23 mouse cellular contexts compared by ENCODE assay signal in genomic region chr2:139493836-139494235, GRCm38 (mm10). TPM values are rescaled to one million over a fixed set of nuclear protein-coding genes. Genes with fewer than 3 reads are reported as not detected.
DNase-seq lines count a peak whose midpoint lies in the region; ATAC-seq and TF ChIP-seq lines count a peak whose summit lies in the region.
"Had no signal": no experiment of that assay in that cellular context is flagged by ENCODE, and none has a peak within 500 bp of the region (broad histone marks: within the 10 kb centered on the region; RNA-seq: fewer than 3 reads in every experiment).

Sptlc3 (plus strand) TSS chr2:139493913.

- peak within 1 kb of the TSS; percentile 42 for H3K4me2 ChIP-seq in kidney, embryonic 15.5 days
- peak within 1 kb of the TSS; percentile 25 for H3K4me2 ChIP-seq in embryonic facial prominence, embryonic 15.5 days (replicated peaks)
- H3K4me2 ChIP-seq in stomach, embryonic 14.5 days (replicated peaks; ENCODE audit: low read depth, low read length) = no peak within 1 kb of the TSS
- H3K4me2 ChIP-seq: forebrain, embryonic 15.5 days; heart, embryonic 13.5 days; liver, embryonic 11.5 days; midbrain, embryonic 15.5 days had no signal

- H3K27me3 ChIP-seq in kidney, embryonic 15.5 days = no peaks in the 10 kb centered on the region
- no peaks in the 10 kb centered on the region for H3K27me3 ChIP-seq in kidney, adult 2 months (replicated peaks; ENCODE audit: control insufficient read depth, insufficient read depth, low read length)
- H3K27me3 ChIP-seq in embryonic facial prominence, embryonic 15.5 days = no peaks in the 10 kb centered on the region
- no peaks in the 10 kb centered on the region for H3K27me3 ChIP-seq in stomach, embryonic 14.5 days (ENCODE audit: control insufficient read depth, insufficient read depth, low read length)
- no peaks in the 10 kb centered on the region for H3K27me3 ChIP-seq in thymus, adult 2 months (ENCODE audit: control insufficient read depth, insufficient read depth, low read length)
- H3K27me3 ChIP-seq: forebrain, embryonic 15.5 days; heart, embryonic 13.5 days; midbrain, embryonic 15.5 days had no signal

- peak; percentile 60 for ATAC-seq in kidney, embryonic 15.5 days (replicated peaks; ENCODE audit: low FRiP score)
- no peak for ATAC-seq in embryonic facial prominence, embryonic 15.5 days (ENCODE audit: insufficient number of reproducible peaks, low FRiP score, low TSS enrichment, low read depth)
- ATAC-seq in stomach, embryonic 14.5 days (ENCODE audit: insufficient number of reproducible peaks, insufficient read depth, low FRiP score, low read depth) = peak; percentile 63; the same call in 1 of the 2 replicates
- ATAC-seq: forebrain, embryonic 15.5 days; midbrain, embryonic 15.5 days had no signal

- TF ChIP-seq CTCF in kidney, adult 2 months (conservative IDR thresholded peaks at IDR 0.05; ENCODE audit: insufficient read depth, insufficient read length, low read depth, low read length) = no peak
- TF ChIP-seq CTCF in thymus, adult 2 months (IDR thresholded peaks at IDR 0.05; ENCODE audit: borderline replicate concordance, control insufficient read depth, extremely low read depth, insufficient read depth, low read length, poor library complexity) = no peak

- no peaks in the 10 kb centered on the region for H3K9me3 ChIP-seq in kidney, embryonic 15.5 days (replicated peaks)
- H3K9me3 ChIP-seq in embryonic facial prominence, embryonic 15.5 days (replicated peaks) = no peaks in the 10 kb centered on the region
- no peaks in the 10 kb centered on the region for H3K9me3 ChIP-seq in stomach, embryonic 14.5 days (ENCODE audit: control insufficient read depth, low read depth, low read length)
- H3K9me3 ChIP-seq: forebrain, embryonic 15.5 days; heart, embryonic 13.5 days; midbrain, embryonic 15.5 days had no signal

- H3K36me3 ChIP-seq in kidney, embryonic 15.5 days = no peaks in the 10 kb centered on the region
- no peaks in the 10 kb centered on the region for H3K36me3 ChIP-seq in kidney, adult 2 months (ENCODE audit: control insufficient read depth, insufficient read depth, low read length)
- H3K36me3 ChIP-seq in embryonic facial prominence, embryonic 15.5 days = no peaks in the 10 kb centered on the region
- H3K36me3 ChIP-seq in stomach, embryonic 14.5 days (ENCODE audit: control insufficient read depth, insufficient read depth, low read length) = no peaks in the 10 kb centered on the region
- H3K36me3 ChIP-seq in thymus, adult 2 months (ENCODE audit: control insufficient read depth, insufficient read depth, low read length) = no peaks in the 10 kb centered on the region
- H3K36me3 ChIP-seq: forebrain, embryonic 15.5 days; heart, embryonic 13.5 days; midbrain, embryonic 15.5 days had no signal

- DNase-seq in kidney, adult 2 months = no peak
- peak; percentile 11 for DNase-seq in embryo, embryonic 11 days
- no peak for DNase-seq in spleen, adult 12 weeks (ENCODE audit: low spot score)
- no peak for DNase-seq in layer of hippocampus, postnatal 36 days
- no peak for DNase-seq in thymus, adult 2 months
- DNase-seq: adrenal gland, adult 2 months; cerebellum, adult 11 months; cerebellum, postnatal 25 days; heart, adult 11 months; heart, postnatal 4 days; kidney, postnatal 10 days; lung, adult 2 months had no signal

- no peak within 1 kb of the TSS for H3K9ac ChIP-seq in kidney, embryonic 15.5 days
- no peak within 1 kb of the TSS for H3K9ac ChIP-seq in embryonic facial prominence, embryonic 15.5 days
- no peak within 1 kb of the TSS for H3K9ac ChIP-seq in stomach, embryonic 14.5 days (replicated peaks; ENCODE audit: low read depth, low read length)
- H3K9ac ChIP-seq: forebrain, embryonic 15.5 days; heart, embryonic 13.5 days; midbrain, embryonic 15.5 days had no signal

- H3K4me3 ChIP-seq in kidney, embryonic 15.5 days (replicated peaks) = peak within 1 kb of the TSS; percentile 8; the same call in 1 of the 2 replicates
- H3K4me3 ChIP-seq in kidney, adult 2 months (ENCODE audit: insufficient read depth, low read depth, low read length) = no peak within 1 kb of the TSS
- peak within 1 kb of the TSS; percentile 26 for H3K4me3 ChIP-seq in embryonic facial prominence, embryonic 15.5 days (replicated peaks)
- no peak within 1 kb of the TSS; the same call in 1 of the 2 replicates for H3K4me3 ChIP-seq in stomach, embryonic 14.5 days (ENCODE audit: low read depth, low read length)
- H3K4me3 ChIP-seq in thymus, adult 2 months (ENCODE audit: control insufficient read depth, insufficient read depth, low read length) = no peak within 1 kb of the TSS
- H3K4me3 ChIP-seq: forebrain, embryonic 15.5 days; heart, embryonic 13.5 days; midbrain, embryonic 15.5 days had no signal

- 0 out of 2 replicates have a peak, but pooled peaks cover 3% of the 10 kb centered on the region for H3K4me1 ChIP-seq in kidney, embryonic 15.5 days
- no peaks in the 10 kb centered on the region for H3K4me1 ChIP-seq in kidney, adult 2 months (ENCODE audit: control insufficient read depth, insufficient read depth, low read length)
- no peaks in the 10 kb centered on the region for H3K4me1 ChIP-seq in embryonic facial prominence, embryonic 15.5 days
- H3K4me1 ChIP-seq in stomach, embryonic 14.5 days (ENCODE audit: control insufficient read depth, insufficient read depth, low read length) = no peaks in the 10 kb centered on the region
- no peaks in the 10 kb centered on the region for H3K4me1 ChIP-seq in thymus, adult 2 months (replicated peaks; ENCODE audit: control insufficient read depth, insufficient read depth, low read length)
- H3K4me1 ChIP-seq: forebrain, embryonic 15.5 days; heart, embryonic 13.5 days; midbrain, embryonic 15.5 days had no signal

- TF ChIP-seq POLR2A in kidney, adult 2 months (IDR thresholded peaks at IDR 0.05; ENCODE audit: low read depth, low read length) = no peak
- no peak for TF ChIP-seq POLR2A in thymus, adult 2 months (IDR thresholded peaks at IDR 0.05; ENCODE audit: control insufficient read depth, extremely low read depth, insufficient read depth, low read length, poor library complexity)

- 54% methylated on average over 5 of the region's 5 CpGs for WGBS in kidney, embryonic 15.5 days
- WGBS in kidney, adult 2 months = 36% methylated on average over 5 of the region's 5 CpGs
- WGBS in embryonic facial prominence, embryonic 15.5 days = 51% methylated on average over 5 of the region's 5 CpGs
- 50% methylated on average over 5 of the region's 5 CpGs for WGBS in stomach, embryonic 14.5 days
- 63% methylated on average over 5 of the region's 5 CpGs for WGBS in thymus, adult 2 months

- H3K27ac ChIP-seq in kidney, embryonic 15.5 days = no peak within 1 kb of the TSS
- no peak within 1 kb of the TSS for H3K27ac ChIP-seq in kidney, adult 2 months (ENCODE audit: insufficient read depth, low read depth, low read length)
- 0 out of 2 replicates have a peak within 1 kb of the TSS, but pooled peaks have one; percentile 22 for H3K27ac ChIP-seq in embryonic facial prominence, embryonic 15.5 days (replicated peaks)
- no peak within 1 kb of the TSS for H3K27ac ChIP-seq in stomach, embryonic 14.5 days (ENCODE audit: low read length)
- no peak within 1 kb of the TSS for H3K27ac ChIP-seq in thymus, adult 2 months (ENCODE audit: control insufficient read depth, insufficient read depth, low read length)
- H3K27ac ChIP-seq: forebrain, embryonic 15.5 days; heart, embryonic 13.5 days; midbrain, embryonic 15.5 days had no signal

RNA-seq across cellular contexts. Expression of gene Sptlc3, which starts in this region (rescaled TPM):
- polyA plus RNA-seq in kidney, embryonic 15.5 days (2015; fragmentation: Nextera tagmentation; extraction: Ambion mirVana) = 0.42 and 0.51 TPM in 2 replicates
- polyA plus RNA-seq in kidney, adult 2 months (2012; rRNA removed) = 0.86 and 1.4 TPM in 2 replicates
- polyA plus RNA-seq in embryonic facial prominence, embryonic 15.5 days (2015; fragmentation: Nextera tagmentation; extraction: Ambion mirVana) = 12.3 and 16.7 TPM in 2 replicates
- 5.6 and 6.2 TPM in 2 replicates for polyA plus RNA-seq in stomach, embryonic 14.5 days (2014; fragmentation: Nextera tagmentation; extraction: Ambion mirVana)
- under 1 TPM in 1 of 2 experiments, not detected in 1; 0.12 TPM for total RNA-seq in layer of hippocampus, postnatal 36 days (2021)
- 0.06 TPM in 1 of 2 replicates, not detected in the other for polyA plus RNA-seq in thymus, adult 2 months (2012; rRNA removed)
- total RNA-seq: adrenal gland, adult 2 months; CH12.LX; heart, postnatal 4 days; left cerebral cortex, adult 8-10 months; megakaryocyte progenitor cell, adult 5-6 weeks; neutrophil, adult 5-6 weeks had no signal
- polyA plus RNA-seq: adrenal gland, adult 2 months; heart, embryonic 13.5 days; liver, embryonic 11.5 days; midbrain, embryonic 15.5 days had no signal

Comparison
In these comparisons a context has a peak if more than half of its experiments do, and no peak if none do; other contexts are left out.
1. Peak in ATAC-seq, H3K4me3 ChIP-seq and H3K4me2 ChIP-seq in kidney, embryonic 15.5 days; RNA of the gene not detected or under 1 TPM.